Mouse (Mus musculus) layer of hippocampus, adult 9-10 months (tissue): Measurements from ENCODE around the gene Rerg.

Source experiments
- DNase-seq: peaks from one replicate; pipeline ENCODE4 v3.0.0; 2022; ENCODE audit warnings: low spot score

The Rerg gene

DNA sequence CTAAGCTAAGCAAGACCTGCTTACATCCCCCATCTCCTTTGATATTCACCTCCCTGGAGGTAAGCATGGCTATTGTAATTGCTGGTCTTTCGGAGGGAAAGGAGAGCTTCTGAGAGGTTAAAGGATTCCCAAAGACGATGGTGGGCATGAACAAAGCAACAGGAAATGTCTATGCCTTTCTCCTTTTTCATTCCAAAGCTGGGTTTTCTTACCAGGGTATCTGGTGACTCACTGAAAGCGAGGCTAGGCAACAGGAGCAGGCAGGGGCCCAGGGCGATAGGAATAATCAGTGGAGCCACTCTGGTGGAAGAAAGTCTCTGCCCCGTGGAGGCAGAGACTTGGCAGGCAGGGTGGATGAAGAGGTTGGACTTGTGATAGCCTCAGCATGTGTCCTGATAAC is at the start of gene Rerg:
Rerg (minus strand) TSS at position 272 of the 400 bp plus-strand sequence.
- DNase-seq = no peak

- no peak for DNase-seq
Measured at GRCm38 (mm10) chr6:137217841-137218463, 47.7 kb upstream of the Rerg start.

DNA sequence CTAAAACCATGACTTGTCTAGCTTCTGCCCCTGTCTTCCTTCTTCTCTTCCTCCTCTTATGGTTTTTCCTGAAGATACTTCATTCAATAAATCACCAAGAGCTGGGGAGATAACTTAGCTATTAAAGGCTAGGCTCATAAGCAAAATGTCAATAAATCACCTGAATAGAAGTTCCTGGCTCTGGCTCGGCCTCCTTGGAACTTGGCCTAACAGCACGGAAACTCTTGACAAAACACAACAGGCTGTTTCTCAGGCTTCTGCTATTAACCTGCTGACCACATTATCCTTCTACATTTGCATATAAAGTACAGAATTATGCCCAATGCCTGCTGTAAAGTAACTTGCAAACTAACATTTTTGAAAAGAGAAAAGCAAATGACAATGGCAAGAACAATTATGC is 41.1 kb upstream of the Rerg start:
- DNase-seq = no peak

GRCm38 (mm10) chr6:137210991-137211390 is 40.7 kb upstream of the Rerg start:
- no peak for DNase-seq

GRCm38 (mm10) chr6:137209992-137210391 is 39.7 kb upstream of the Rerg start:
- no peak for DNase-seq

DNA sequence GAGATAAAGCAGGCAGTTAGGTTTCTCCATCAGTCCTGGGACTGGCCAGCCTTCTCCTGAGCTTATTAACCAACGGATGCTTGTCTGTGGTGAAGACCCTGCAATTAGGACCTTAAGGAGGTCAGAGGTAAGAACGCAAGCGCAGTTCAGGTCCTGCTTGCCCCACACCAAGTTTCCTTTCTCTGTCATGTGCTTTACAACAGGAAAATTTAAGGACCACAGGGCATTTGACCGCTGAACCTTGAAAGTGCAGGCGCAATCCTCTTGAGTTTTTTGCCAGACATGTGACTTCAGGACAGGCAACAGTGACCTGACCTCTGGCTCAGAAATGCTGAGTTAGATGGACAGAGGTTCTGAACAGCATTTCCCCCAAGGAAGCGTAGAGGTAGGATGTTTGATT is 36.8 kb upstream of the Rerg start:
- DNase-seq = no peak

DNA sequence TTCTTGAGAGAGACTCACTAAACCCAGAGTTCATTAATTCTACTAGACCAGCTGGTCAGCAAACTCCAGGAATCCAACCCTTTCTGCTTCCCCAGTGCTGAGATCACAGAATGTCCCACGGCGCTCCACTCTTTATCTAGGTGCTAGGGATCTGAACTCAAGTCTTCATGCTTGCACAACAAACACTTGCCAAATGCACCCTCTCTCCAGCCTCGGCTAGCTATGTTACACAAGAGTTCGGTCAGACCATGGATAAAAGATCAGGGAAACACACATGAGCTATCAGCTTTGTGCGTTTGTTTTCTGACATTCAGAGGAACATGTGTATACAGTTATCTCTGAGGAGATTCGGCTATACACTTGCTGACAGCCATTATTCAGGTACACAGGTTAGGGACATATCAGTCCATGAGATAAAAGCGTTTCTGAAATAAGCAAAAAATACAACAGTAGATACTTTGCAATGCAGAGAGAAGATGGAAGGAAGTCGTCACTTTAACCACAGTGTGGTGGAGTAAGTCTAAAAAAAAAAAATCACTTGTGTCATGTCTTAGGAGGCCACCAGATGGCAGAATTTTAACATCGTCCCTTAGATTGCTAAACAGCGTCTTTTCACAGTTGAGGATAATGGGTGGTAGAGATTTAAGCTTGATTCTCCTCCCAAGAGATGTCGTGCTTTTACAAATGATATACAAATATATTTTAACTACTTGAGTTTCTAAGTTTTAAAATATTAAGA is 35.5 kb upstream of the Rerg start:
- peak; percentile 25 for DNase-seq

DNA sequence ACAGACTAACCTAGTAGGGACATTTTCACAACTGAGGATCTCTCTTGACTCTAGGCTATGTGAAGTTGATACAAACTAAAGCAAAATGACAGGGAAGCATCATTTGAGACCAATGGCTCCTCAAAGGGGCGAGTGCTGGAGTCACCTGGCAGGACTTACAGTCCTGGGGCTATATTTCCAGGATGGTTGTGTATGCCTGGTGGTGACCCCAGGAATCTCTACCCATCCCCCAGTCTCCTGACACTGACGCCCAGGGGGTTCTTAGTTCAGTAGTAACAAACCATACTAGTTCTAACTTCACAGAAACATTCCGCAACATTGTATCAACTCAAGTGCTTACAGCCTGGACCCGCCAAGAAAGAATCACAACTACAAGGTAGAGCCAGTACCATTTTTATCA is 32.4 kb upstream of the Rerg start:
- DNase-seq = no peak

DNA sequence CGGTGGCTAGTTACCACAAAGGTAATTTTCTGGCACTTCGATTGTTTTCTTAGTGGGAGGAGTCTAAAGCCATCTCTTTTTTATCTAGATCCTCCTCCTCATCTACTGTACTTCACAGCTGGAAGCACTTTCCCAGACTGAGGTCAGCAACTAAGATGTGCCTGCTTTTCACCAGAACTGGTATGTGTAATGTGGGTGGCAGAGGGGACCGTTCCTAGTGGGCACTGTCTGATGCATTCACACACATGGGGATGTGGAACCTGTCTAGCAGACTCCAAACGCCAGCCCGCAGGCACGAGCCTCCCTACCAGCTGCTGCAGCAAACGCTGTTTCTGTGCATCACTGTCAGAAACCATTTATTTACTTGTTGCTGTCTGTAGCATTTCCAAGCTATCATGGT is 31.3 kb upstream of the Rerg start:
- DNase-seq = no peak

DNA sequence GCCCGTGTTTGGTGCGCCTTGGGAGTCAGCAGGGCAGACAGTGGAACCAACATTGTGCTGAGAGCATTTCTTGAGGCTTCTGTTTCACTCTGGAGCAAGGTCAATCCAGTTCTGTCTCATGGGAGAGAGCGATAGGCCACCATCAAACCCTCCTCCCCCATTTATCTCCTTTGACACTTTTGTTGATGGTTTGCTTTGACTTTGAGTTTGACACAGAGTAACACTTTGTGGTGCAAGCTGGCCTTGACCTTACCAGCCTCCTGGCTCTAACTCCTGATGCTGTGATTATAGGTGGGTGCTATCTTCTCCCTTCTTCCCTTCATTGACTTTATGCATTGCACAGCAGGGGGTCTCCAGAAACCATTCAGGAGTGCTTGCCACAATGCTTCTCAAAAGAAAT is 30.9 kb upstream of the Rerg start:
- no peak for DNase-seq

- no peak for DNase-seq
Measured at GRCm38 (mm10) chr6:137192063-137192462, 21.8 kb upstream of the Rerg start.

DNA sequence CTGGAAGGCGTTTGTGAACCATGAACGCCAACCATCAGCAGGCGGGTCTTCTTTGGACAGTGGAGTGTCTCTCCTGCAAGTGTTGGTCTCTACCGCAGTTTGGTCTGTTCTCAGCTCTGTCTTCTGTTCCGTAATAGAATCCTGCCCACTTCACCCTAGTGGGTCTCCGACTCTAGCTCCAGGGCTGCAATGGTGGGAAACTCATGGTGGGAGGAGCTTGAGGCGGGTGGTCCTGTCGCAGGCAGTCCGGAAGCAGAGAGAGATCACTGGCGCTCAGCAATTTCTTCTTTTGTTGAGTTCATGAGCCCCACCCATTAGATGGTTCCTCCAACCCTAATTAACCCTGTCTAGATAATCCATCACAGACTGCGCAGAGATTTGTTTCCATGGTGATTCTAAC is 20.7 kb upstream of the Rerg start:
- no peak for DNase-seq

GRCm38 (mm10) chr6:137190577-137190976 is 20.3 kb upstream of the Rerg start:
- DNase-seq = no peak

- no peak for DNase-seq
Measured at GRCm38 (mm10) chr6:137188375-137188926, 18.2 kb upstream of the Rerg start.

DNA sequence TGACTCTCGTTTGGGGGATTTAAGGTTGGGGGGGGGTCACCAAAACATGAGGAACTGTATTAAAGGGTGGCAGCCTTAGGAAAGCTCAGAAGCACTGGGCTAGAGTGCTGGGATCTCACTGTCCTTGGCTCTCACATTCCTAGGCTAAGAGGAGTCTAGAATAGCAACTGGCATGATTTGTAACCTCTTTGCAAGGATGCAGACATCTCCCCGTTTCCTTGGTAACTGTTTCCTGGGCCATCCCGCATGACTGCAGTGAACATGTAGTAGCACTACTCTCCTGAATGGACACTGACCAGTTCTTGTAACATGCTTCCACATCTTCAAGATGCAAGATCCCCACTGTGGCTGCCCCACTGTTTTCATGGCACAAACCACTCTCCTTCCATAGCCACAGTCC is 17.1 kb upstream of the Rerg start:
- no peak for DNase-seq

DNA sequence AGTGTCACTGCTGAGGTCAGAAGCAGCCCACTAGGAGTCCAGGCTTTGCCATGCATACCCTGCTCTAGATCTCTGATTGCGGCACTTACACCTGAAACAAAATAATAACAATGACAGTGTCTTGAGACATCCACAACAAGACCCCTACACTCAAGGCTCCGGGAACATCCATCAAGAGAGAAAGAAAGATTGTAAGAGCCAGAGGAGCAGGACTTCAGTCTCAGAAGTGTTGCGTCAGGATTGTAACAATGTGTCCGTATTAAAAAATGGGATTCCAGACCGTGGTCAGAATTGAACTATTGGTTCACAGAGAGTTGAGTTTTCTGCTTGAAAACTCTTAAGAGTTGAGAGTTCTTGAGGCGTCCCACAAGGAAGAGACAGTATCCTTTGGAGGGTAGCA is 10.3 kb upstream of the Rerg start:
- no peak for DNase-seq

DNA sequence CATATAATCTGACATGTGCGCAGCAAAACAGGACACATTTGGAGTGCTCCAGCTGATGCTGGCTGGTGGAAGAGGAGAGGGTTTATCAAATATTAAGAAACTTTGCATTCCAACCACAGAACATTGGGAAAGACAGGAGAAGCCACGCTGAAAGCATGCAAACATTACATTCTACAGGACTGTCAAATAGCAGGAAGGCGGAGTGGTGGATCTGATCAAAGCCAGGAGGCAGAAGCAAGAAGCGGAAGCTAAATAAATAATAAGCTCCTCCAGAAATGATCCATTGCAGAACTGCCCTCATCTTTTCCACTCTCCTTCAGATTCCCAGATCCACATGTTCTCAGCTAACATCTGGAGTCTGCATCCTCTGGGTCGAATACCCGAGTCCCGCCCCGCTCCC is 9.8 kb upstream of the Rerg start:
- DNase-seq = no peak

- DNase-seq = no peak
Measured at GRCm38 (mm10) chr6:137179026-137179425, 8.7 kb upstream of the Rerg start.

GRCm38 (mm10) chr6:137170646-137171045 is 349 bp upstream of the Rerg start:
- no peak for DNase-seq

DNA sequence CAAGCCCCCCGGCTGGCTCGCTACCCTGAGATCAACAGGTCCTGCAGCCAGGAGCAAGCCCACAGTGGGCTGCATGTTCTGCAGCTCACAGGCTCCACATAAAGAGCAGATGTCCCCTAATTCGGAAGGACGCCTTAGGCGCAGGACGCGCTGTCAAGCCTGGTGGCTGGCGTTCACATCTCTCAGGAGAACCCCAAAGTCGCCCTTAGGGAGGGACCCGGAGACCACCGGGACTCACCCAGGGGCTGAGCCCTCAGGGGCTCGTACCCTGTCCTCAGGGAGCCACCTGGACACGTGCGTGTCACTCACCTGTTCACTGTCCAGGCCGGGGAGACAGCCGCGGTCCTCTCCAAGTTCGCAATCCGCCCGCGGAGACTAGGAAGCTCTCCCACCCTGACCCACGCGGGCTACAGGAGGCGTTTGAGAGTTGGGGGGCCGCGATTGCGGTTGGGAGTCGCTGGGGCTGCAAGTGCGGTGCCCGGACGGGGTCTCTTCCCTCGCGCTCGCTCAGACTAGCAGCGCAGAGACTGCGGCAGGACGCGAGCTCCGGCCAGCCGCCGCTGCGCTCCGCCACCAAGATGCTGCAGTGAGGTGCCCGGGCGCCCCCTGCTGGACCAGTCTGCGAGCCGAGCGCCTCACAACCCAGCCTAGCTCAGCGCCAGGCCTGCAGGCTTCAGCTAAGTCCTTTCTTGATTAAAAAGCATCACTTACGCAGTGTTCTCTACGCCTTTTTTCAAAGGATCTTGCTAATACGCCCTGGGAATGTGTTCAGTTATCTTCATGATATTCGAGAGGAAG is 927 bp downstream of the Rerg start:
- DNase-seq = peak; percentile 73

DNA sequence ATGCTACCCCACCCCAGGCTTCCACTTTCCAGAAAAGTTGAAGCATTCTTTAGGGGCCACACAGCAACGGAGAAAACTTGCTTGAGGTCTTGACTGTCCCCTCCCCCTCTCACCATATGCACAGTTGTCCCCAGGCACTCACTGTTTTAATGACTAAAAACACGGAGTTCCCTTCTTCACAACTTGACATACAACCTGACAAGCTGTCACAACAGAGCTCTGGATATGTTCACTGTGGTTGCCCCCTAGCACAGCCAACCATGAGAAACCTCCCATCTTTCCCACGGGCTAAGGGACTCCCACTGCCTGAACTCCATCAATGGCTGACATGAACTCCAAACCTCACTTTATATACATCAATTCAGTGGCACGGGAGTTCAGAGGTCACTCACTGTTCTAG is 3.5 kb downstream of the Rerg start:
- no peak for DNase-seq

DNA sequence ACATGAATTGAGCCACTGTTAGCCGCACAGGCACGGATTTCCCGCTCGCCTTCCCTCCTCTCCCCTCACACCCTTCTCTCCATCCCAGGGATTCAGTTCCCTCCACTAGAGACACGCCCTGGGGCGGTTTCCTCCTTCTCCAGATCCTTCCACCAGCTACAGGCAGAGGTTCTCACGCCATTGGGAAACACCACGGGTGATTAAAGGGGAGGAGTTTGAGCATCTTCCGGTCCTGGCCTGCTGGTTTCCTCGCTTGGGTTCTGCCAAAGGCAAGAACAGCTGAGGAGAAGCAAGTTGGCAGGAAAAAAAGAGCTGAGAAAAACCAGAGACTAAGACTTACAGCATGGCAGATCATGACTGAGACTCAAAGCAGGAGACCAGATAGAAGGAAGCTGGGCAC is 6.7 kb downstream of the Rerg start:
- DNase-seq = no peak

GRCm38 (mm10) chr6:137163061-137163460 is 7.2 kb downstream of the Rerg start:
- no peak for DNase-seq
